Mouse (Mus musculus) G1E (cell line): ENCODE results near the gene Usp29. TPM values are rescaled to one million over a fixed set of nuclear protein-coding genes. Genes with fewer than 3 reads are reported as not detected.
"Not testable (repeated sequence)": the region's sequence is repeated elsewhere in the genome, so short reads cannot be mapped to it uniquely, and the experiment has no call there.

ENCODE experiments used
- ATAC-seq: 2 replicates; pipeline ENCODE4 v1.8.0; 2016; ENCODE audit warnings: mild to moderate bottlenecking; ENCODE audit not compliant: insufficient number of reproducible peaks, poor library complexity, low FRiP score, severe bottlenecking; ENCODE audit errors: extremely low read depth
- DNase-seq: peaks from one replicate; pipeline ENCODE4 v3.0.0; 2012; ENCODE audit warnings: low spot score
- H3K27me3 ChIP-seq: 2 replicates; pipeline ENCODE4 v1.6.1; 2012; ENCODE audit warnings: mild to moderate bottlenecking, low read length, inconsistent platforms; ENCODE audit not compliant: insufficient read depth
- H3K36me3 ChIP-seq: replicated peaks from 2 replicates; pipeline ENCODE3; 2012; ENCODE audit warnings: mild to moderate bottlenecking, inconsistent platforms
- H3K4me1 ChIP-seq: 2 replicates; pipeline ENCODE4 v1.6.1; 2012; ENCODE audit warnings: low read depth, low read length, inconsistent platforms, mixed read lengths; ENCODE audit not compliant: insufficient read depth
- H3K4me3 ChIP-seq: 2 replicates; pipeline ENCODE4 v1.5.1; 2012; ENCODE audit warnings: low read depth, mild to moderate bottlenecking, inconsistent platforms, low read length, moderate library complexity, mixed read lengths
- H3K9me3 ChIP-seq: replicated peaks from 2 replicates; pipeline ENCODE4 v1.6.1; 2012; ENCODE audit warnings: inconsistent platforms
- CTCF ChIP-seq: IDR thresholded peaks from 2 replicates; pipeline ENCODE4 v1.5.1; 2012; ENCODE audit warnings: low read depth, low read length, inconsistent platforms, mixed read lengths
- GATA1 ChIP-seq: IDR thresholded peaks from 2 replicates; pipeline ENCODE4 v1.6.1; 2012; ENCODE audit warnings: borderline replicate concordance, low read length, inconsistent platforms, mixed read lengths
- GATA2 ChIP-seq: IDR thresholded peaks from 2 replicates; pipeline ENCODE4 v1.6.1; 2012; ENCODE audit warnings: low read depth, low read length, inconsistent platforms, borderline replicate concordance
- POLR2AphosphoS5 ChIP-seq: IDR thresholded peaks from 2 replicates; pipeline ENCODE4 v1.6.1; 2012; ENCODE audit warnings: low read depth, low read length, inconsistent platforms; ENCODE audit not compliant: insufficient replicate concordance
- TAL1 ChIP-seq: conservative IDR thresholded peaks from 2 replicates; pipeline ENCODE4 v1.6.1; 2012; ENCODE audit warnings: low read depth, low read length, inconsistent platforms, mixed read lengths
- polyA plus RNA-seq: library from polyadenylated mRNA; stranded (reverse); fragments of >175 nt; gene quantifications from 2 replicates; pipeline ENCODE4 v1.2.3, GENCODE M21; 2012
- total RNA-seq, 2 experiments: library from RNA; stranded (forward) in 1 of 2; stranded (reverse) in 1 of 2; fragments of 200-1000 nt in 1 of 2; fragments of >200 nt in 1 of 2; fragmentation: Nextera tagmentation in 1 of 2; gene quantifications; 2 replicates each; pipeline ENCODE4 v1.2.3; 2014 to 2017

Usp29 gene
- total and polyA plus RNA-seq, 3 experiments, result 0.15 to 6.9 (median 2.2) TPM

DNA sequence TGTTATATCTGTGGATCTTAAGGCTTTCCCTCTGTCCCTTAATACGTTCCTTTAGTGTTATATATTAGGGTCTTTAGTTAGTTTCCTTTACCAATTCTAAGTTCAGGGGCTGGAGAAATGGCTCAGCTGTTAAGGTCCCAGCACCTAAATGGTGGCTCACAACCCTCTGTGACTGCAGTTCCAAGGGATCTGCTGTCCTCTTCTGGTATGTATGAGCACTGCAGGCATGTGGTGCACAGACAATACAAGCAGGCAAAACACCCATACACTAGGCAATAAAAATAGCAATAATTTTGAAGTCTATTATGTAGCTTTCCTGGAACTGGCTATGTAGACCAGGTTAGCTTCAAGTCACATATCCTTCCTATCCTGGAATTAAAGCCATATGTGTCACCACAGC lies 228.2 kb downstream of the Usp29 start:
- H3K27me3 ChIP-seq, result no peaks in the 10 kb centered on the region
- H3K4me1 ChIP-seq, result no peaks in the 10 kb centered on the region
- TF ChIP-seq TAL1 (no peak), CTCF (no peak), GATA2 (no peak), POLR2AphosphoS5 (no peak), GATA1 (no peak)
- no peaks in the 10 kb centered on the region for H3K36me3 ChIP-seq
- H3K9me3 ChIP-seq, result no peaks in the 10 kb centered on the region
- DNase-seq (no peak), ATAC-seq (no peak)
- H3K4me3 ChIP-seq, result no peak overlapping the region

DNA sequence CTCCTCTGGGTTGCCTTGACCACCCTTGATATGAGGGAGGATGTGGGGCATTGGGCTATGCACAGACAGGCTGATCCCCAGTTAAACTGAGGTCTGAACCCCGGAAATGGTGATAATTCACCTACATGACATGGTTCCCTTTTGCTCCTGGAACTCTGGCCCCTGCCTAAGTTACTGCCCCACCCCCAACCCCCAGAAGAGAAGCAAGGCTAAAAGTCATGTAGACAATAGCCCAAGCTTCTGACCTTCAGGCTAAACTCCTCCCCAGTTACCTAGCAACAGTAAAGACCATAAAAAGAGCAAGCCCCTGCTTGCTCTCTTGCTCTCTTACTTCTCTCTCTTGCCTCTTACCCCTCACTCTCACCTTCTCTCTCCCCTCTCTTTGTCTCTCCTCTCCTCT lies 243.2 kb downstream of the Usp29 start:
- Histone ChIP-seq H3K27me3 (no peaks in the 10 kb centered on the region), H3K4me3 (no peak overlapping the region), H3K36me3 (no peaks in the 10 kb centered on the region), H3K4me1 (no peaks in the 10 kb centered on the region), H3K9me3 (no peaks in the 10 kb centered on the region)
- TF ChIP-seq TAL1, result no peak
- no peak for TF ChIP-seq CTCF
- no peak for TF ChIP-seq POLR2AphosphoS5
- TF ChIP-seq GATA2, result no peak
- no peak for TF ChIP-seq GATA1
- no peak for ATAC-seq
- no peak for DNase-seq

- DNase-seq, result no peak
- H3K36me3 ChIP-seq, result no peaks in the 10 kb centered on the region
- TF ChIP-seq GATA2, result no peak
- no peak for TF ChIP-seq TAL1
- TF ChIP-seq GATA1, result no peak
- TF ChIP-seq POLR2AphosphoS5, result no peak
- H3K9me3 ChIP-seq, result no peaks in the 10 kb centered on the region
- H3K4me3 ChIP-seq, result no peak overlapping the region
- H3K27me3 ChIP-seq, result no peaks in the 10 kb centered on the region
- no peaks in the 10 kb centered on the region for H3K4me1 ChIP-seq
- ATAC-seq, result no peak
Measured at GRCm38 (mm10) chr7:6976890-6977289, 246.5 kb downstream of the Usp29 start.

DNA sequence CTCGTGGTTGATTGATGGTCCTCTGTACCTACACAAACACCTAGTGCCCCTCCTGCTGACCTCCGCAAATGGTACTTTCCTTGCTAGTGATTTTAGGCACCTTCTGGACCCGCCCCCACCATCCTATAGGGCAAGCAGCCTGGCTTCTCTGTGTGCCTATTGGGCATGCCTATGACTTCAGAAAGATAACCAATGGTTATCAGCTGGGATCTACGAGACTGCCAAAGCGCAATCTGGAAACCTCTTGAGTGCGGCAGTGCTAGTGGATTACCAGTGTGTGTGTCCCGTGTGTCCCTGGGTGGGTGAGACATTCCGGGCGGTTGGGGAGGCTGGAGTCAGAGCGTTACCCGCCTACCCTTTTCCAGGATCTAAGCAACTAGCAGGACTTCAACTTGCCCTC lies 264.9 kb downstream of the Usp29 start, which contains the start of gene Aurkc:
Gene Aurkc, plus strand, starts transcription at position 50 of the 400 bp plus-strand sequence.
- H3K9me3 ChIP-seq, H3K27me3 ChIP-seq, ATAC-seq, H3K36me3 ChIP-seq, DNase-seq, H3K4me1 ChIP-seq, H3K4me3 ChIP-seq: not testable (repeated sequence)

- not testable (repeated sequence) for H3K4me1 ChIP-seq, ATAC-seq
Measured at GRCm38 (mm10) chr7:6998914-6999313, 268.5 kb downstream of the Usp29 start.

GRCm38 (mm10) chr7:7005441-7005840 lies 275.1 kb downstream of the Usp29 start:
- not testable (repeated sequence) for H3K9me3 ChIP-seq, DNase-seq, ATAC-seq, H3K4me3 ChIP-seq, H3K4me1 ChIP-seq, H3K36me3 ChIP-seq, H3K27me3 ChIP-seq

More at GRCm38 (mm10) chr7:6998914-6999313, 268.5 kb downstream of the Usp29 start:
- H3K9me3 ChIP-seq, DNase-seq, H3K36me3 ChIP-seq, H3K27me3 ChIP-seq, H3K4me3 ChIP-seq: not testable (repeated sequence)

Other genes starting within 250 kb of the Usp29 start
- gene Olfr5, start 243.6 kb upstream of the Usp29 start, total RNA-seq (2014; fragmentation: Nextera tagmentation), result not detected in 2 replicates
- 0.11 TPM in 1 of 2 replicates, not detected in the other for gene Olfr5, start 243.6 kb upstream of the Usp29 start, total RNA-seq (2017)
- not detected in 2 replicates for gene Olfr5, start 243.6 kb upstream of the Usp29 start, polyA plus RNA-seq
- gene Olfr1347, start 230.8 kb upstream of the Usp29 start, total RNA-seq (2014; fragmentation: Nextera tagmentation), result not detected in 2 replicates
- 0.12 and 0.33 TPM in 2 replicates for gene Olfr1347, start 230.8 kb upstream of the Usp29 start, total RNA-seq (2017)
- not detected in 2 replicates for gene Olfr1347, start 230.8 kb upstream of the Usp29 start, polyA plus RNA-seq
- gene Olfr1348, start 221.8 kb upstream of the Usp29 start, total RNA-seq (2014; fragmentation: Nextera tagmentation), result not detected in 2 replicates
- gene Olfr1348, start 221.8 kb upstream of the Usp29 start, total RNA-seq (2017), result 0.23 TPM in 1 of 2 replicates, not detected in the other
- gene Olfr1348, start 221.8 kb upstream of the Usp29 start, polyA plus RNA-seq, result not detected in 2 replicates
- not detected in 2 replicates for gene Olfr1349, start 207.6 kb upstream of the Usp29 start, total RNA-seq (2014; fragmentation: Nextera tagmentation)
- gene Olfr1349, start 207.6 kb upstream of the Usp29 start, total RNA-seq (2017), result 0.12 and 0.22 TPM in 2 replicates
- gene Olfr1349, start 207.6 kb upstream of the Usp29 start, polyA plus RNA-seq, result not detected in 2 replicates
- gene Olfr1350, start 165.7 kb upstream of the Usp29 start, total RNA-seq (2014; fragmentation: Nextera tagmentation), result not detected in 2 replicates
- gene Olfr1350, start 165.7 kb upstream of the Usp29 start, total RNA-seq (2017), result 0.05 and 0.29 TPM in 2 replicates
- gene Olfr1350, start 165.7 kb upstream of the Usp29 start, polyA plus RNA-seq, result not detected in 2 replicates
- gene Zim1, start 34.1 kb upstream of the Usp29 start, total RNA-seq (2014; fragmentation: Nextera tagmentation), result not detected in 2 replicates
- 0.11 TPM in 1 of 2 replicates, not detected in the other for gene Zim1, start 34.1 kb upstream of the Usp29 start, total RNA-seq (2017)
- gene Zim1, start 34.1 kb upstream of the Usp29 start, polyA plus RNA-seq, result not detected in 2 replicates
- gene Peg3, start 147 bp upstream of the Usp29 start, total RNA-seq (2014; fragmentation: Nextera tagmentation), result 49.7 and 54.3 TPM in 2 replicates
- 20.9 and 24.6 TPM in 2 replicates for gene Peg3, start 147 bp upstream of the Usp29 start, total RNA-seq (2017)
- gene Peg3, start 147 bp upstream of the Usp29 start, polyA plus RNA-seq, result 2.2 and 2.4 TPM in 2 replicates